Mouse (Mus musculus) layer of hippocampus, adult 11-12 months (tissue): Measurements from ENCODE around the gene Lhfpl4.
A peak's percentile ranks its signal among the peaks of the same experiment; 100 is the strongest.

ENCODE experiments used
- DNase-seq: peaks from one replicate; pipeline ENCODE4 v3.0.0; 2022; ENCODE audit warnings: low spot score

Gene Lhfpl4

DNA sequence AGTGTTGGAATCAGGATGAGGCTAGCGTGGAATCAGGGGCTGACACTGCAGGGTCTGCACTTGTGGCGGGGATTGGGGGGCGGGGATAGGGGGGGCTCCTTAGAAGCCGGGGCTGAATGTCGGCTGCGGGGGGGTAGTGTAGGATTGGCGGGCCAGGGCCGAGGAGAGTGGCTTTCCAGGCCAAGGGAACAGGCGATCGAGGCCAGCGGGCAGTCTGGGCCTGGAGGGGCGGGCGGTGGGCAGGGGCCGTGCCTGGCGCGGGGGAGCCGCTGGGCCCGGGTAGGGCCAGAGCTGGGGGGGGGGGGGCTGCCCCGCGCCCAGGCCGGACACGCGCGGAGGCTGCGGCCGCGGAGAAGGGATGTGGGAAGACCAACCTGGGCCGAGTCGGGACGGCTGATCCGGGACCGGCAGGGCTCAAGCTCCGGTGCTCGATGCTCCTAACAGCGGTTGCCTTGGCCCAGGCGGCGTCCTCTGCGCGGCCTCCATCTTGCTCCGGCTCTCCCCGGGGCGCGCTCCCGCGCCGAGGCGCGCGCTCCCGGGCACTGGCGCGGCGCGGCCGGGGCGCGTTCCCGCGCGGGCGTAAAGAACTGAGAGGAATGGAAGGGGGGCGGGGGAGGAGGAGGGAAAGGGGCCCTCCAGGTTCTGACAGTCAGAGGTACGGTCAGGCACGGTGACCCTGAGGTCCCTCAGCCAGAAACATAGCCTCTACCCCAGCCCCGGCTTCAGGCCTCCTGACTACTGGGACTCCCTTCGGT, at the start of gene Lhfpl4:
Lhfpl4 (minus strand) TSS at position 544 of the 755 bp plus-strand sequence.
- peak; percentile 52 for DNase-seq

DNA sequence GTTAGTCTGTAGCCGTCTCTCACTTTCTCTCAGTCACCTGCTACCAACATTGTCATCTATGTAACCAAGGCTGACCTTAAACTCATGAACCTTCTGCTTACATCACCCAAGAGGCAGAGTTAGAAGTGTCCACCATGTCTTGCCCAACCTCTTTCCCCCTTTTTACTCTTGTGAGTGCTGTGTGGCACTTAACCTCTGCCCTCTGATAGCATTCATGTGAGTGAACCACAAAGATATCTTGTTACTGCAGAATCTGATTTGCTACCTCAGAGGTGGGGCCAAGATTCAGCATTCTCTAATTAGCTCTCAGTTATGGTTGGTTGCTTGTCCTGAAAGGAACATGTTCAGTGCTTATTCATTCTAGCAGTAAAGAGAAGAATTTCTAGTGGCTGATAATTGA, 47.6 kb upstream of the Lhfpl4 start:
- no peak for DNase-seq

DNA sequence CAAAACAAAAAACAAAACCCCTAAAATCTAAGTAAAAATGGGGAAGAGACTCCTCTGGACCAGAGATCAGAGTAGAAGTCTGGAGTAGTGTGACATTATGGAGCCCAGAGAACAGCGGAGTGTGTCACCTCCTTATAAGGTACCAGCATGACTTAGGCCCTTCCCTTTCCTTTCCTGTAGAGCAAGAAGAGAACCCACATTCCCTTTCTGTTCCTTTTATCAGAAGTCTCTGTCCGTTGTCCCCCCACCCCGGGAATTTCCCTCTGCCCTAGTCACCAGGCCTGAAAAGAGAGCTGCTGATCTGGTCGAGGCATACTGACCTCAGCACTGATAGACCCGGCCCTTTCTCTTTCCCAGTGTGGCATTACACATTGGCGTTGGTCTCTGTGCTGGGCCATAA, 43.3 kb upstream of the Lhfpl4 start:
- DNase-seq: no peak

DNA sequence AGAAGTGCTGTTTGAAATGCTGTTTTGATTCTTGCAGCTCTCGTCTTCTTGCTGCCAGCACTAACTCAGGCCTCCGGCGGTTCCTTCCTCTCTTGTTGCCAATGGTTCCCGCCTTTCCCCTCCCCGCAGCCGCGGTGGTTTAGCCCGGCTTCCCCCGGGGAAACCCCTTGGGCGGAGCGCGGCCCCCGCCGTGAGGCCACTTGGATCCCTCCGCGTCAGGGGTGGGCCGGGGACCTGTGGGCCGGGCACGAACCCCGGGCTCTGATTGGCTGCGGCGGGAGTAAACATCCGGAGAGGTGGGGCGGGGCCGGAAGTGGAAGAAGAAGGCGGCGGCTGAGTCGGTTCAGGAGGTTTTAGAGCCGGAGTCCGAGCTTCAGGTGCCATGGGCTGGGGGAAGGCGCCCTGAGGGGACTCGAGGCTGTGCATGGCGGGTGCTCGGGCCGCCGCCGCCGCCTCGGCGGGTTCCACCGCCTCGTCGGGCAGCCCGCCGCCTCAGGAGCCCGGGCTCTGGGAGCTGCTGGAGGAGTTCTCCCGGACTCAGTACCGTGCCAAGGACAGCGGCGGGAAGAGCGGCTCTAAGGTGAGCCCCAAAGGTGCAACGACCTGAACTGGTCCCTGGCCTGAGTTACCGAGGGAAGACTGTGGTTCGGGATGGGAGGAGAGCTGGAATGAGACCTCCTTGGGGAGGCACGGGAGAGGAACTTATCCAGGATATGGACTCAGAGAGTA, 42.5 kb upstream of the Lhfpl4 start, which contains the start of gene Mtmr14:
Mtmr14 (plus strand) TSS at position 302 of the 729 bp plus-strand sequence.
- DNase-seq: peak; percentile 98

DNA sequence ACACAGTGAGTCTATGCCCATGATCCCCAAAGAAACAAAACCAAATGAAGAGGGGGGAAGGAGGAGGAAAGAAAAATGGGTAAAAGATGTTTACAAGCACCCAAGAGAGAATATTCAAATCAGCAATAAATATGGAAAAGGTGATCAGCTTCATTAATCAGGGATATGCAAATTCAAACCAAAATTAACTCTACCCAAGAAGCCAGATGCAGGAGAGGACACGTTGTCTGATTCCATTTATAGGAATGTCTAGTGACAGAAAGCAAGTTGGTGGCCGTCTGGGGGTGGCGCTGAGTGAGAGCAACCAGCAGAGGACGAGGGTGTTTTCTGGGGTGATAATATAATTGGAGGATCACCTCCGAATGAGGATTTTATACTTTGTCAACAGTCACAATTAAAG, 40.0 kb upstream of the Lhfpl4 start:
- DNase-seq: no peak

DNA sequence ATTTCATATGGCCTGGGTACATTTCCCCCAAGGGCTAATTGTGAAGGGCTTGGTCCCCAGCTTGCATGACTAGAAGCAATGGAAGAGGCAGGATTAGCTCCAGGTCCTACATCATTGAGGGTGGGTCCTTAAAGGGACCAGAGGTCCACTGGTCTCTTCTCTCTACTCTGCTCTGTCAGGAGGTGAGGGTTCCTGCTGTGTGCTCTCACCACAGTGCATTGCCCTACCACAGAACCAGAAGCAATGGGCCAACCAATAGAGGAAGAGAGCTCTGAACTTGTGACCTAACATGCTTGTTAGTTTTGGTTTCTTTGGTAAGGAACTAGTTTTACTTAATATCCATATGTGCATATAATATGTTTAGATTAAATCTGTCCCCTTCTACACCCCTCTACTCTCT, 31.5 kb upstream of the Lhfpl4 start:
- no peak for DNase-seq

DNA sequence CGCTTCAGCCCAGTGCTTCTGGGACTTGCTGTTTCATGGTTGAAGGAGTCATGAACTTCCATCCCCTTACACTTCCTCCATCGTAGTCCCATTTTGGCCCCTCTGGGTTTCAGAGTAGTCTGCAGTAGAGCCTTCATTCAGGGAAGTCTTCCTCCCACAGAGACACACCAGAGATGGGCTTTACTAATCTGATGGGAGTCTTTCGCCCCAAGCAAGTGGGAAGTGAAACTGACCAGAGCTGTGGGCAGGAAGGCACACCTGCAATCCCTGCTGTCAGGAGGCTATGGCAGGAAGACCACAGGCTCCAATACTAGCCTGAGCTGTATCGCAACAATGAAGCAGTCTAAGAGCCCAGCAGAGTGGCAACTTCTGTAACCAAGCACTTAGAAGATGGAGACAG, 30.6 kb upstream of the Lhfpl4 start:
- DNase-seq: no peak

DNA sequence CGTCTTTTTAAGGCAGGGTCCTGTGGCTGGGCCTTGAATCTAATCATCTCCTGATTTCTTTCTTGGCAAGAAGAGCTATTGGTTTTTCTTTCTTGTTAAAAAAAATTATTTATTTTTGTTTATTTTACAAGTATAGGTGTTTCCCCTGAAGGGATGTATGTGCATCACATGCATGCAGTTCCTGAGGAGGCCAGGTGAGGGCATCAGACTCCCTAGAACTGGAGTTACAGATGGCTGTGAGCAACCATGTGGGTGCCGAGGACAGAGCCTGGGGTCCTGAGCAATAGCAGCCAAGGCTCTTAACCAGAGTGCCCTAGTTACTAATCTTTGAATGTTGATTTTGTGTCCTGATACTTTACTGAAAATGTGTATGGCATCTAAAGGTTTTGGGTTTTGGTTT, 21.1 kb upstream of the Lhfpl4 start:
- no peak for DNase-seq

DNA sequence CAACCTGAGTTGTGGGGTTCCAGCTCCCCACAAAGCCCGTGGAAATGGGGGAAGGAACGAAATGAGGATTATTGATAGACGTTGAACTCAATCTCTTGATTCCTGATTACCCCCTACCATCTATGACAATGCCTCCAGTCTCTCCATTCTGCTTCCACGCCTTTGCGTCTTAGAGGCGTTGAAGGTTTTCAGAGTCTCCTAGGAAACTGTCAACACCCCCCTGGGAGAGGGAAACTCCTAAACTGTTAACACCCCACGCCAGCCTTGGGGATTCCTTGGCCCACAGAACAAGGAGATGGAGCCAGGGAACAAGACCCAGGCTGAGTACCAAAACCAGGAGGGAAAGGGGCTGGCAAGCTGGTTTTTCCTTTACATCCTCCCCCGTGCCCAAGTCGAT, 410 bp upstream of the Lhfpl4 start:
- no peak for DNase-seq

DNA sequence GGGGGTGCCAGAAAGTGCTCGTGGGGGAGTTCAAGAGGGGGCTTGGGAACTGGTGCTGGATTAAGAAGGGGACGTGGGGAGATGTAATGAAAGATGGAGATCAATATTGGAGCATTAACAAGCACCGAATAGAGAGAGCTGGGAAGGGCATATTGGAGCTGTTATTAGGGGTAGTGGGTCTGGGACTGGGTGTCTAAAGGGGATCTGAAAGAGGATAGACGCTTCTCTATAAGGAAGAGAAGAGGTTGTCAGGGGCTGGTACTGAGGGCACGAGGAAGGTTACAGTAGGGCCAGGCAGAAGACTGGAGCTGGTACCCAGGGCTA, 705 bp downstream of the Lhfpl4 start:
- DNase-seq: no peak

DNA sequence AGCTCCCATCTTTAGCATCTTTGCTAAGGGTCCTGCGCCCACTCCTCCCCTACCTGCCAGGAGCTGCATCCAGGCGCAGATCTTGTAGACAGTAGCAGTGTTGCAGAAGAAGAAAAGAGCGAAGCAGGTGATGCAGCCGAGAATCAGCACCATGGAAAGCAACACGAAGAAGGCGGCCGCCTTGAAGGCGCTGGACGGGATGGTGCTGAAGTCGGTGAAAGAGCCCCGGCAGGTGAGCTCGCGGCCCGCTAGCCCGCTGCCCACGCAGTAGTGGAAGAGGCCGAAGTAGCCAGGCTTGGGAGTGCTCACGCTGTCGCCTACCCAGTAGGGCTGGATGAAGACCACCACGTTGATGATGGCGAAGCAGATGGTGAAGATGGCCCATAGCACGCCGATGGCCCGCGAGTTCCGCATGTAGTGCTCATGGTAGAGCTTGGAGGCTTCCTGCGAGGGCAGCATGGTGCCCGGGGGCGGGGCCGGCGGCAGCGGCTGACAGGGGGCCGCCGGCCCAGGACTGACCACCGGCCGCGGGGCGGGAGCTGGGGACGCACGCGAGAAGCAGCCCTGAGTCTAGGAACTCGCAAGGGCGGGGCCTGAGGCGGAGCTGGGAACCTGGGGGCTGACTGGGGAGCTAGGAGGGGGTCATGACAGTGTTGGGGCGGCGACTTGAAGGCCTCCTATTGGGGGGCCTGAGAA, 1.3 kb downstream of the Lhfpl4 start:
- DNase-seq: no peak

DNA sequence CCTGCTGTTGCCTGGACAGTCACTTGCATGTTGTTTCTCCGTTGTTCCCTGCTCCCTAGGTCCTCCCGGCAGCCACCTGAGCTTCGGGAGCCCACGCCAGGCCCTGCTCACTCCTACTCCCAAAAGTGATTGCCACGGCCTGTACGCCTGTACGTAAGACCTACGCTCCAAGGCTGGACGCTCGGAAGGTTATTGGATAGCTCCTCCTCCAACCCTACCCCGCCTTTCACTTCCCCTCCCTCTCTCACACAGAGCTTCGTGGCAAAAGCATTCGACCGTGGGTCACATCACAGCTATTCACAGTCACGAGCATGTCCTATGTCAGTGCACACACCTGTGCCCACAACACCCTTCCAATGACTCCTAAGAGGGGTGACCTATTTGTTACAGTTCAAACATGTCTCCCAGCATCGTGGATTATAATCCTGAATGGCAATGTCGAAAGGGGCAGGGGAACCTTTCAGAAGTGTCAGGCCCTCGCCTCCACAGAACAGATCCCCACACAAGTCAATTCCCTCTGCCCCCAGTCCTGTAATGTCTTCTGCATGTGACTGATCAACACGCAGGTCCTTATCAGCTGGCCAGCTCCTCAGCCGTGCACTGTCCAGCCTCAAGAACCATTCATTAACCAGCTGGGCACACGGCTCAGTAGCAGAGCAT, 10.2 kb downstream of the Lhfpl4 start:
- DNase-seq: no peak

DNA sequence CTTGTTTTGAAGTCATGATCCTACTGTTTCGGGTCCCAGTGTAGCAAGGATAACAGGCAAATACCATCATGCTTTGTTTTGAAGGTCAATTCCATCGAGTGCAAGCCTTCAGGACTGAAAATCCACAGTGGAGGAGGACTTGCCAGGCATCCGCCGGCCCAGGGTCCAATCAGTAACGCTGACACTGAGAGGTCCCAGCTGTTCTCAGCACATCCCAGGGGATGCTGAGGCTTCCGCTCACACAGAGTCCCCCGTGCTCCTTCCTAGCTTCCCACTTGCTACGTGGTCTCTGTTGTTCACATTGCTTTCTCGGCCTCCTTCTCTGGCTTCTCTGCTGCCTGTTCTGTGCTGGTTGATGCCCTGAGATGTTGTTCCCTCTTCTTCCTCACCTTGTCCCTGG, 11.0 kb downstream of the Lhfpl4 start:
- no peak for DNase-seq

DNA sequence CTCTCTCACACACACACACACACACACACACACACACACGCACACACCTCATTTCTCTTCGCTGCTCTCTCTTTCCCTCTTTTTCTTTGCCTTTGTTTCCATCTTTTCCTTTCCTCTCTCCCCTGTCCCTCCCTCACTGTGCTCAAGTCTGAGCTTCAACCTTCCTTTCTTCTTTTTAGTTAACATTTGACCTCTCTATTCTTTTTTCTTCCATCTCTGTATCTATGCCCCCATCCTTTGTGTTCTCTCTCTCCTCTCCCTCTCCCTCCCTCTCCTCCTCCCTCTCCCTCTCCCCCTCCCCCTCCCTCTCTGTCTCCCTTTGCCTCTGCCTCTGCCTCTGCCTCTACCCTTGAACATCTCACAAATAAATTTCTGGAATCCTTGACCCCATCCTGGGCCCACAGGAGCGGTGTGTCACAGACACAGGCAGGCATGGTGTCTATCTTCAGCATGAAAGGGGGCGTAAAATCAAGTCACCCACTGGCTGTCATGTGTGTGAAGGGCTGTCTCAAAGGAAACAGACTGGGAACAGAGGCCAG, 15.9 kb downstream of the Lhfpl4 start:
- no peak for DNase-seq

DNA sequence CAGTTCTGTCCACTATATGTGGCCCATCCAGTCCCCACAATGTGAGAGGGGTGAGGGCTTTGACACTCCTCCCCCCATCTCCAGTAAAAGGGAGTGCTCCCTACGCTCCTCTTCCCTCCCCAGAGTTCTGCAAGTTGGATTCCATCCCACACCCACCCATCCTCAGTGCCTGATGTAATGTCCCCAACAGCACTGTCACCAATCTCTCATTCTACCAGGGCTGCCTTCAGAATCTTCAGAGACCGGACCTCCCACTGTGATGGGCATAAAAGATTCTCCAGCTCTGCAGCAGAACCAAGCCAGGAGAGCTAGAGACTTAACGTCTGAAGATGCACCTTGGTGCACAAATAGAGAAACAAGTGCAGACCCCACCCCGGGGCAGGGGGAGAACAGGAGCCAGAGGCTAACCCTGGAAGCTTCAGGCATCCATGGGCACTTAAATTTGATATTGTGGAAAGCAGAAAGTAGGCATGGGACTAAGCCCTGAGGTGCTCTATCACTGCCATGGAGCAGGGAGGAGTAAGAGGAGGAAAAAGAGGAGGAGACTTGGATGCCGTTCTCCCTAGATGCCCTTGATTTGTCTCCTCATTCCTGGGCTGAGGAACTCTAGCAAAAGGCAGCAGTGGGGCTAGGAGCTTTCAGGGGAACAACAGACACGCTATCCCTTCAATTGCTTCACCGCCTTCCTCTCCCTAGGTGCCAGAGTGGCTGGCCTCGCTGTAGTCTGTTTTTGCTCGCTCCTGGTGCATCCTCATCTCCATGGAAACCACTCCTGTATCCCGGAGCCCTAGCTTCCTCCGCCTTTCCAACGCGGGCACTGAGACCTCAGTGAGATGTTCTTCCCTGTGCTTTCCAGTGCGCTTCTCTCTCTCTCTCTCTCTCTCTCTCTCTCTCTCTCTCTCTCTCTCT, 16.6 kb downstream of the Lhfpl4 start:
- DNase-seq: peak; percentile 61

DNA sequence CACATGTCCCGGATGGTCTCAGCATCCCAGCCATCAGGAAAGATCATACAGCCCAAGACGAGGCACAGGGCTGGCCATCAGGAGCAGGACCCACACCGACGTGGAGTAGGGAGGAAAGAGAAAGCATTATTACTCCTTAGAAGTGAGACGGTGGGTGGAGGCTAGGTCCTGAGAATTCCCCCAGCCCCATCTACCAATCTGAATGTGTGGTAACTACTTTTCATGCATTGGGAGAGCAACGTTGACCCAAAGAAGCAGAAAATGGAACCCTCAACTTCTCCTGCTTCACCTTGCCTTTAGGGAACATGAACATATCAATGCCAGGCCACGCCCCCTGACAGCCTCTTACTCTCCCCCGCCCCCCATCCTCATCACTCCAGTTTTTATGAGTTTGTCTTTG, 18.6 kb downstream of the Lhfpl4 start:
- no peak for DNase-seq

DNA sequence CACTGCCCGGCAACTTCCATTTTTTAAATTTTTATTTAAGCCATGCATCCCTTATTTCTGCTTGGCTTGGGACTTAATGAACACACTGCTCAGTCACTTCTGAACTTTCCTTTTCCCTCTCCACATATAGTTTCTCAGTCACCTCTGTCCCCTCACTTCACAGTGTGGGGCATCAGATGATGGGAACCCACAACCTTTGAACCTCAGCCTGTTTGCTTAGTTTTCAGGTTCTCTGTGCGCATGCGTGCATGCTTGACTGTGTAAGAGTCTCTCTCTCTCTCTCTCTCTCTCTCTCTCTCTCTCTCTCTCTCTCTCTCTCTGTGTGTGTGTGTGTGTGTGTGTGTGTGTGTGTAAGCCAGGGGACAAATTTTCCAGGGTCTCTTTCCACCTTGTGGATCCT, 19.7 kb downstream of the Lhfpl4 start:
- DNase-seq: no peak

DNA sequence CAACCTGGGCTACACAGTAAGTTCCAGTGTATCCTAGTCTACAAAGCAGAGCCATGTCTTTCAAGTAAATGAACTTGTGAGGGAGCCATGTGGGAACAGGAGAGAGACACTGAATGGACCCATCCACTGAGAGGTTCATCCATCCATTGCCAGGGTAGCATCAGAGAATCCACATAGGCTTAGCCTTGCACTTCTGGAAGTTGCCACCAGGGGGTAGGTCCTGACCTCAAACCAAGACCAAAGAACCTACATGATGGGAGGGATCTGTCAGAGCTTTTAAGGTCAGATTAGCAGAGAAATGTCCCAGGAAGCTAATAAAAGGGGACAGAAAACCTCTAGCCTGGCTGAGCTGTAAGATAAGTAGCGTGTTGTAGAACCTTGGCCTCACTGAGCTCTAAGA, 22.6 kb downstream of the Lhfpl4 start:
- DNase-seq: peak; percentile 71

DNA sequence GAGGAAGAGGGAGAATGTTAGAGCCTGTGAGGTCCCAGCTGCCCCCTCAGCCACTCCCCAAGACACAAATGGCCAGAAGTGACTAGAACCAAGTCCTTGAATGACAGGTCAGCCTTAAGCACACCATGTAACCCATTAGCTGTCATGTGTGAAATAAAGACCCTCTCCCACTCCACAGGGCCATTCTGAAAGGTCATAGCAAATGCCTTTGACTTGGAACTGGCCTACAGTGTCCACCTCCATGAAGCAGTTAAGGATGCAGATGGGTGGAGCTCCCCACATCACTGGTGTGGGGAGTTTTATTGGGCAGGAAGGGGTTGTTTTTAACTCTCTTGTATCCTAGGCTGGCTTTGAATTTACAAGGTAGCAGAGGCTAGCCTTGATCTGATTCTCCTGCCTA, 23.2 kb downstream of the Lhfpl4 start:
- no peak for DNase-seq

DNA sequence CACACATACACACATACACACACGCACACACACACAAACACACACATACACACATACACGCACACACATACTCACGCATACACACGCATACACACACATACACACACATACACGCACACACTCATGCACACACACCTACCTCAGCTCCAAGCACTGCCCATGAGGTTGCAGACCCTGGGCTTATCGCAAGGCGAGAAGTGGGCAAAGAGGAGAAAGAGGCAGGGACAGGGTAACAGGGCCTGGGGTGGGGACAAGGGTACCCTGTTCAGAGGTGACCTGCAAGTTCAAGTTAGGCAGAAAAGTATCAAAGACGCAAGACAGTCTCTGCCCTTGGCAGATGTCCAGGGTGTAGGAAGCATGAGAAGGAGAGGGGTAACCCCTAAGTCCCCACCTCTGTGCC, 24.5 kb downstream of the Lhfpl4 start:
- DNase-seq: no peak

DNA sequence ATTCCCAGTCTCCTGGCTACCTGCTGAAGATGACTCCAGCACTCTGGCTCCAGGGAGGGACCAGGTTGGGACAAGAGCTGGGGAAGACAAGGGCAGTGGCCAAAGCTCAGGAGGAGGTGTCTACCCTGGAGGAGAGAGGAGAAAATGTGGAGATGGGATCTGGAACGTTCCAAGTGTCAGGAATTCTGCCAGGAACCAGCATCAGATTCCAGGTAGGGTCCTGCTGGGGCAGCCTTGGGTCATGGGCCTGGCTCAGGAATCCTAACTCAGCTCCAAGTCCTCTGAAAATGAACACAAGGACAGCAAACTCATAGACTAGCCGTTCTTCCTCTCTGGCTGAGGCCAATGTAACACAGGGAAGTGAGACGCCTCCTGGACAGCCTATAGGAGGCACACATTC, 25.3 kb downstream of the Lhfpl4 start:
- DNase-seq: no peak
